Mouse (Mus musculus) CH12.LX (cell line): Measurements from ENCODE around the gene Foxp1. TPM values are rescaled to one million over a fixed set of nuclear protein-coding genes. Genes with fewer than 3 reads are reported as not detected.
A peak's percentile ranks its signal among the peaks of the same experiment; 100 is the strongest.

Source experiments
- DNase-seq: peaks from one replicate; pipeline ENCODE4 v3.0.0-alpha.2; 2013; ENCODE audit errors: extremely low read depth
- H3K27ac ChIP-seq: 2 replicates; pipeline ENCODE4 v1.5.1; 2012; ENCODE audit warnings: low read depth, mild to moderate bottlenecking, control low read depth, moderate library complexity; ENCODE audit not compliant: insufficient read depth
- H3K27me3 ChIP-seq: replicated peaks from 2 replicates; pipeline ENCODE3; 2012; ENCODE audit warnings: inconsistent platforms
- H3K36me3 ChIP-seq, 2 experiments: replicated peaks in 1 of 2; 2 replicates each; pipeline versions ENCODE3 to v1.6.1; 2012; ENCODE audit warnings: inconsistent platforms in 1 of 2, low read length in 1 of 2, mild to moderate bottlenecking in 1 of 2, mixed read lengths in 1 of 2, moderate library complexity in 1 of 2; ENCODE audit not compliant: control insufficient read depth in 1 of 2, insufficient read depth in 1 of 2
- H3K4me1 ChIP-seq, 2 experiments: 2 replicates each; pipeline ENCODE4 v1.6.1; 2012; ENCODE audit warnings: inconsistent platforms in 1 of 2, moderate library complexity in 1 of 2; ENCODE audit not compliant: insufficient read depth in 2 of 2, control insufficient read depth in 1 of 2
- H3K4me2 ChIP-seq: 2 replicates; pipeline ENCODE4 v1.6.1; 2012; ENCODE audit warnings: low read depth, mild to moderate bottlenecking, control low read depth; ENCODE audit not compliant: poor library complexity, insufficient read depth, severe bottlenecking
- H3K4me3 ChIP-seq, 3 experiments: fragments of 150-350 bp in 1 of 3; sonication (generic) in 1 of 3; replicated peaks in 1 of 3; 2 replicates each; pipeline versions ENCODE3 to v1.5.1; 2011 to 2012; ENCODE audit warnings: low read depth in 2 of 3, low read length in 2 of 3, mild to moderate bottlenecking in 2 of 3, moderate library complexity in 2 of 3, control low read depth in 1 of 3, improper control_type of control experiment in 1 of 3, inconsistent platforms in 1 of 3, mixed read lengths in 1 of 3; ENCODE audit not compliant: poor library complexity in 1 of 3
- H3K79me2 ChIP-seq: replicated peaks from 2 replicates; pipeline ENCODE4 v1.6.1; 2012; ENCODE audit warnings: mild to moderate bottlenecking, moderate library complexity; ENCODE audit not compliant: control insufficient read depth, poor library complexity, insufficient read depth, severe bottlenecking; ENCODE audit errors: extremely low read depth
- H3K9ac ChIP-seq: 2 replicates; pipeline ENCODE4 v1.6.1; 2012; ENCODE audit warnings: low read depth, mild to moderate bottlenecking, control low read depth, moderate library complexity; ENCODE audit not compliant: insufficient read depth
- H3K9me3 ChIP-seq: replicated peaks from 2 replicates; pipeline ENCODE3; 2012; ENCODE audit warnings: low read length, inconsistent platforms, mixed read lengths
- BHLHE40 ChIP-seq: IDR thresholded peaks from 2 replicates; pipeline ENCODE4 v1.6.1; 2011; ENCODE audit warnings: mild to moderate bottlenecking, low read depth, low read length, improper control_type of control experiment
- CHD1 ChIP-seq: IDR thresholded peaks from 2 replicates; pipeline ENCODE4 v1.6.1; 2012; ENCODE audit warnings: low read depth, low read length, improper control_type of control experiment, inconsistent platforms
- CHD2 ChIP-seq: IDR thresholded peaks from 2 replicates; pipeline ENCODE4 v1.6.1; 2011; ENCODE audit warnings: low read length, improper control_type of control experiment
- CTCF ChIP-seq, 2 experiments: IDR thresholded peaks in 1 of 2; conservative IDR thresholded peaks in 1 of 2; 2 replicates each; pipeline ENCODE4 v1.5.1; 2011 to 2012; ENCODE audit warnings: low read depth in 2 of 2, low read length in 2 of 2, improper control_type of control experiment in 1 of 2, inconsistent platforms in 1 of 2, mild to moderate bottlenecking in 1 of 2, moderate library complexity in 1 of 2
- E2F4 ChIP-seq: IDR thresholded peaks from 2 replicates; pipeline ENCODE4 v1.6.1; 2011; ENCODE audit warnings: low read depth, low read length, improper control_type of control experiment; ENCODE audit not compliant: insufficient replicate concordance
- ELF1 ChIP-seq: IDR thresholded peaks from 2 replicates; pipeline ENCODE4 v1.6.1; 2014; ENCODE audit warnings: low read depth, mild to moderate bottlenecking, inconsistent platforms, low read length, improper control_type of control experiment
- EP300 ChIP-seq: IDR thresholded peaks from 2 replicates; pipeline ENCODE4 v1.6.1; 2011; ENCODE audit warnings: low read length, improper control_type of control experiment
- ETS1 ChIP-seq: conservative IDR thresholded peaks from 2 replicates; pipeline ENCODE4 v1.6.1; 2012; ENCODE audit warnings: low read depth, mild to moderate bottlenecking, inconsistent platforms, low read length, improper control_type of control experiment, moderate library complexity
- GABPA ChIP-seq: IDR thresholded peaks from 2 replicates; pipeline ENCODE4 v1.6.1; 2012; ENCODE audit warnings: low read depth, low read length, improper control_type of control experiment, inconsistent platforms; ENCODE audit not compliant: insufficient replicate concordance
- HCFC1 ChIP-seq: IDR thresholded peaks from 2 replicates; pipeline ENCODE4 v1.6.1; 2012; ENCODE audit warnings: low read depth, mild to moderate bottlenecking, inconsistent platforms, low read length, improper control_type of control experiment
- IRF4 ChIP-seq: IDR thresholded peaks from 2 replicates; pipeline ENCODE4 v1.6.1; 2014; ENCODE audit warnings: low read depth, mild to moderate bottlenecking, inconsistent platforms, low read length, improper control_type of control experiment
- JUN ChIP-seq: IDR thresholded peaks from 2 replicates; pipeline ENCODE4 v1.6.1; 2011; ENCODE audit warnings: low read depth, mild to moderate bottlenecking, low read length, improper control_type of control experiment, moderate library complexity; ENCODE audit not compliant: insufficient read depth
- JUND ChIP-seq: conservative IDR thresholded peaks from 2 replicates; pipeline ENCODE4 v1.6.1; 2011; ENCODE audit warnings: low read depth, low read length, improper control_type of control experiment
- KAT2A ChIP-seq: IDR thresholded peaks from 2 replicates; pipeline ENCODE4 v1.6.1; 2012; ENCODE audit warnings: low read length, improper control_type of control experiment, inconsistent platforms; ENCODE audit not compliant: insufficient replicate concordance
- MAFK ChIP-seq: IDR thresholded peaks from 2 replicates; pipeline ENCODE4 v1.6.1; 2011; ENCODE audit warnings: low read length, improper control_type of control experiment; ENCODE audit not compliant: insufficient replicate concordance
- MAX ChIP-seq: IDR thresholded peaks from 2 replicates; pipeline ENCODE4 v1.6.1; 2011; ENCODE audit warnings: low read length, improper control_type of control experiment
- MAZ ChIP-seq: IDR thresholded peaks from 2 replicates; pipeline ENCODE4 v1.6.1; 2012; ENCODE audit warnings: low read depth, mild to moderate bottlenecking, inconsistent platforms, low read length, improper control_type of control experiment, moderate library complexity
- MEF2A ChIP-seq: IDR thresholded peaks from 2 replicates; pipeline ENCODE4 v1.6.1; 2014; ENCODE audit warnings: low read depth, mild to moderate bottlenecking, inconsistent platforms, low read length, improper control_type of control experiment, borderline replicate concordance
- MXI1 ChIP-seq: IDR thresholded peaks from 2 replicates; pipeline ENCODE4 v1.6.1; 2011; ENCODE audit warnings: mild to moderate bottlenecking, low read depth, low read length, improper control_type of control experiment
- MYC ChIP-seq: IDR thresholded peaks from 2 replicates; pipeline ENCODE4 v1.6.1; 2011; ENCODE audit warnings: low read depth, mild to moderate bottlenecking, improper control_type of control experiment, low read length
- NELFE ChIP-seq: IDR thresholded peaks from 2 replicates; pipeline ENCODE4 v1.6.1; 2011; ENCODE audit warnings: low read depth, low read length, improper control_type of control experiment
- NRF1 ChIP-seq: IDR thresholded peaks from 2 replicates; pipeline ENCODE4 v1.6.1; 2014; ENCODE audit warnings: low read depth, mild to moderate bottlenecking, inconsistent platforms, low read length, improper control_type of control experiment, moderate library complexity
- PAX5 ChIP-seq: IDR thresholded peaks from 2 replicates; pipeline ENCODE4 v1.6.1; 2012; ENCODE audit warnings: low read length, inconsistent platforms, mixed read lengths
- POLR2A ChIP-seq: IDR thresholded peaks from 2 replicates; pipeline ENCODE4 v1.6.1; 2011; ENCODE audit warnings: low read depth, mild to moderate bottlenecking, improper control_type of control experiment, low read length
- POLR2AphosphoS2 ChIP-seq: IDR thresholded peaks from 2 replicates; pipeline ENCODE4 v1.6.1; 2011; ENCODE audit warnings: low read depth, low read length, improper control_type of control experiment
- RAD21 ChIP-seq: IDR thresholded peaks from 2 replicates; pipeline ENCODE4 v1.6.1; 2011; ENCODE audit warnings: low read depth, mild to moderate bottlenecking, low read length, improper control_type of control experiment, moderate library complexity
- RCOR1 ChIP-seq: conservative IDR thresholded peaks from 2 replicates; pipeline ENCODE4 v1.6.1; 2012; ENCODE audit warnings: low read depth, mild to moderate bottlenecking, inconsistent platforms, low read length, improper control_type of control experiment
- SIN3A ChIP-seq: IDR thresholded peaks from 2 replicates; pipeline ENCODE4 v1.6.1; 2012; ENCODE audit warnings: low read length, improper control_type of control experiment, inconsistent platforms
- SMC3 ChIP-seq: IDR thresholded peaks from 2 replicates; pipeline ENCODE4 v1.6.1; 2011; ENCODE audit warnings: low read depth, low read length, improper control_type of control experiment
- TBP ChIP-seq: conservative IDR thresholded peaks from 2 replicates; pipeline ENCODE4 v1.6.1; 2011; ENCODE audit warnings: low read depth, low read length, improper control_type of control experiment
- TCF12 ChIP-seq: IDR thresholded peaks from 2 replicates; pipeline ENCODE4 v1.6.1; 2014; ENCODE audit warnings: low read depth, mild to moderate bottlenecking, inconsistent platforms, low read length, improper control_type of control experiment
- UBTF ChIP-seq: IDR thresholded peaks from 2 replicates; pipeline ENCODE4 v1.6.1; 2012; ENCODE audit warnings: low read depth, mild to moderate bottlenecking, inconsistent platforms, low read length, improper control_type of control experiment, moderate library complexity
- USF1 ChIP-seq: IDR thresholded peaks from 2 replicates; pipeline ENCODE4 v1.6.1; 2014; ENCODE audit warnings: low read depth, mild to moderate bottlenecking, inconsistent platforms, low read length, improper control_type of control experiment
- USF2 ChIP-seq: conservative IDR thresholded peaks from 2 replicates; pipeline ENCODE4 v1.6.1; 2011; ENCODE audit warnings: low read depth, low read length, improper control_type of control experiment
- ZC3H11A ChIP-seq: IDR thresholded peaks from 2 replicates; pipeline ENCODE4 v1.6.1; 2012; ENCODE audit warnings: low read depth, mild to moderate bottlenecking, inconsistent platforms, low read length, improper control_type of control experiment
- ZKSCAN1 ChIP-seq: IDR thresholded peaks from 2 replicates; pipeline ENCODE4 v1.6.1; 2012; ENCODE audit warnings: low read depth, inconsistent platforms, low read length, improper control_type of control experiment, borderline replicate concordance
- ZMIZ1 ChIP-seq: IDR thresholded peaks from 2 replicates; pipeline ENCODE4 v1.6.1; 2012; ENCODE audit warnings: low read depth, mild to moderate bottlenecking, inconsistent platforms, low read length, improper control_type of control experiment
- ZNF384 ChIP-seq: IDR thresholded peaks from 2 replicates; pipeline ENCODE4 v1.6.1; 2012; ENCODE audit warnings: low read depth, low read length, improper control_type of control experiment, inconsistent platforms
- dilution Hi-C: fragments of 300-500 bp; cut with MboI; formaldehyde crosslinking; loops from 2 replicates; pipeline ENCODE4 v1.14.3; 2020; ENCODE audit warnings: low sequenced_read_pairs; ENCODE audit not compliant: extremely low pct_unique_long_range_greater_than_20kb, extremely low pct_ligation_motif_present
- in situ Hi-C: fragments of 300-500 bp; cut with MboI; formaldehyde crosslinking; loops from 3 replicates; pipeline ENCODE4 v1.14.3; 2019; ENCODE audit warnings: low sequenced_read_pairs, low pct_ligation_motif_present, low pct_unique_long_range_greater_than_20kb, mixed read lengths
- polyA plus RNA-seq: library from polyadenylated mRNA; unstranded; fragments of >175 nt; gene quantifications from 2 replicates; pipeline ENCODE4 v1.2.1, GENCODE M21; 2012; ENCODE audit warnings: low read depth; ENCODE audit not compliant: insufficient read length
- total RNA-seq, 2 experiments: library from RNA; depleted of rRNA; stranded (reverse); fragments of 300-350 nt in 1 of 2; fragments of >200 nt in 1 of 2; gene quantifications; 2 replicates each; pipeline ENCODE4 v1.2.3; 2012 to 2014

Gene Foxp1
- total and polyA plus RNA-seq, 3 experiments, result 66.5 to 105 (median 87.4) TPM

- no peaks in the 10 kb centered on the region for H3K9me3 ChIP-seq
- TF ChIP-seq NELFE, result no peak
- no peak for TF ChIP-seq BHLHE40
- peak; percentile 20; the same call in 1 of the 2 replicates for TF ChIP-seq TCF12
- no peak for TF ChIP-seq MEF2A
- TF ChIP-seq POLR2A, result no peak; the same call in 1 of the 2 replicates
- TF ChIP-seq MAX, result no peak
- TF ChIP-seq HCFC1, result no peak; the same call in 1 of the 2 replicates
- no peak for TF ChIP-seq SMC3
- TF ChIP-seq ELF1, result peak; percentile 89
- 0 out of 2 replicates have a peak, but pooled peaks have one; percentile 14 for TF ChIP-seq JUND
- no peak; the same call in 1 of the 2 replicates for TF ChIP-seq CHD1
- TF ChIP-seq CHD2, result no peak
- TF ChIP-seq ETS1, result no peak
- no peak for TF ChIP-seq ZKSCAN1
- TF ChIP-seq E2F4, result no peak
- no peak for TF ChIP-seq RAD21
- no peak for TF ChIP-seq IRF4
- TF ChIP-seq MAZ, result no peak
- no peak for TF ChIP-seq MAFK
- TF ChIP-seq ZMIZ1, result no peak
- no peak for TF ChIP-seq ZNF384
- no peak for TF ChIP-seq USF2
- no peak; the same call in 1 of the 2 replicates for TF ChIP-seq SIN3A
- TF ChIP-seq UBTF, result no peak
- TF ChIP-seq TBP, result peak; percentile 82; the same call in 1 of the 2 replicates
- TF ChIP-seq ZC3H11A, result no peak
- no peak for TF ChIP-seq NRF1
- no peak for TF ChIP-seq CTCF (conservative IDR thresholded peaks at IDR 0.05 in 1 of 2, IDR thresholded peaks at IDR 0.05 in 1 of 2; ENCODE audit: low read depth in 2 of 2, low read length in 2 of 2)
- no peak; the same call in none of the 2 replicates for TF ChIP-seq MXI1
- TF ChIP-seq EP300, result no peak
- no peak for TF ChIP-seq RCOR1
- no peak for TF ChIP-seq JUN
- TF ChIP-seq POLR2AphosphoS2, result no peak
- TF ChIP-seq USF1, result no peak
- peak; percentile 13; the same call in 1 of the 2 replicates for TF ChIP-seq MYC
- TF ChIP-seq GABPA, result no peak
- TF ChIP-seq KAT2A, result no peak
- TF ChIP-seq PAX5, result no peak
- peak overlapping the region; percentile 89 for H3K9ac ChIP-seq
- H3K4me2 ChIP-seq, result peak overlapping the region; percentile 79
- peak overlapping the region; percentile 74 for H3K27ac ChIP-seq
- H3K27me3 ChIP-seq, result no peaks in the 10 kb centered on the region
- in situ Hi-C loops, result no loop called here
- dilution Hi-C loops, result no loop called here
- peak; percentile 77 for DNase-seq
- H3K4me3 ChIP-seq, result peak overlapping the region; percentile 74 to 86 (median 85)
- peaks cover 4 to 33% of the 10 kb centered on the region in 2 experiments; a peak in 3 of 4 replicates for H3K4me1 ChIP-seq
- peaks cover 44% of the 10 kb centered on the region for H3K79me2 ChIP-seq
- peaks cover 0 to 6% of the 10 kb centered on the region in 2 experiments for H3K36me3 ChIP-seq
These were observed 426.3 kb downstream of the Foxp1 start for GRCm38 (mm10) chr6:99096105-99096775.
